Mouse (Mus musculus) liver, embryonic 11.5 days (tissue): Measurements from ENCODE around the gene Ptpre. TPM values are rescaled to one million over a fixed set of nuclear protein-coding genes. Genes with fewer than 3 reads are reported as not detected.
A peak's percentile ranks its signal among the peaks of the same experiment; 100 is the strongest.

Experiments used
- ATAC-seq: fragments of 200-750 bp; cut with Nextera tagmentation; replicated peaks from 2 replicates; pipeline ENCODE4 v1.8.0; 2017; ENCODE audit warnings: moderate number of reproducible peaks, mild to moderate bottlenecking, moderate TSS enrichment, moderate library complexity; ENCODE audit not compliant: low FRiP score
- DNase-seq: peaks from one replicate; pipeline ENCODE4 v3.0.0-alpha.2; 2017; ENCODE audit warnings: low spot score
- H3K27ac ChIP-seq: fragments of 300-500 bp; sonication (generic); 2 replicates; pipeline ENCODE4 v1.5.1; 2014; ENCODE audit warnings: mild to moderate bottlenecking, low read depth, low read length, control low read depth
- H3K27me3 ChIP-seq: fragments of 300-500 bp; sonication (generic); replicated peaks from 2 replicates; pipeline ENCODE4 v1.6.1; 2014; ENCODE audit warnings: low read length, mixed read lengths; ENCODE audit not compliant: control insufficient read depth, insufficient read depth
- H3K36me3 ChIP-seq: fragments of 300-500 bp; sonication (generic); 2 replicates; pipeline ENCODE4 v1.6.1; 2014; ENCODE audit warnings: mild to moderate bottlenecking, low read length, moderate library complexity, mixed read lengths; ENCODE audit not compliant: control insufficient read depth, insufficient read depth
- H3K4me1 ChIP-seq: fragments of 300-500 bp; sonication (generic); replicated peaks from 2 replicates; pipeline ENCODE4 v1.6.1; 2014; ENCODE audit warnings: low read length, mixed read lengths; ENCODE audit not compliant: control insufficient read depth, insufficient read depth
- H3K4me2 ChIP-seq: fragments of 300-500 bp; sonication (generic); 2 replicates; pipeline ENCODE4 v1.6.1; 2014; ENCODE audit warnings: mild to moderate bottlenecking, control low read depth, moderate library complexity
- H3K4me3 ChIP-seq: fragments of 300-500 bp; sonication (generic); 2 replicates; pipeline ENCODE4 v1.5.1; 2014; ENCODE audit warnings: low read depth, low read length, control low read depth
- H3K9ac ChIP-seq: fragments of 300-500 bp; sonication (generic); 2 replicates; pipeline ENCODE4 v1.6.1; 2014; ENCODE audit warnings: low read depth, low read length, control low read depth
- H3K9me3 ChIP-seq: fragments of 300-500 bp; sonication (generic); 2 replicates; pipeline ENCODE4 v1.6.1; 2016; ENCODE audit warnings: low read length, inconsistent platforms, mixed read lengths; ENCODE audit not compliant: control insufficient read depth
- WGBS: fragments of 180-500 bp; shearing (Covaris S2); extraction: QIAGEN DNeasy Blood & Tissue Kit; methylation state at CpG from one replicate; pipeline ENCODE4 v1.1.7; 2014; 5-methylcytosine and 5-hydroxymethylcytosine counted together
- polyA plus RNA-seq: library from polyadenylated mRNA; unstranded; fragments of >200 nt; fragmentation: Nextera tagmentation; extraction: Ambion mirVana; gene quantifications from 2 replicates; pipeline ENCODE4 v1.2.1, GENCODE M21; 2014

Ptpre gene
- polyA plus RNA-seq, 1 experiment from 2014 or later, result 5.4 TPM

DNA sequence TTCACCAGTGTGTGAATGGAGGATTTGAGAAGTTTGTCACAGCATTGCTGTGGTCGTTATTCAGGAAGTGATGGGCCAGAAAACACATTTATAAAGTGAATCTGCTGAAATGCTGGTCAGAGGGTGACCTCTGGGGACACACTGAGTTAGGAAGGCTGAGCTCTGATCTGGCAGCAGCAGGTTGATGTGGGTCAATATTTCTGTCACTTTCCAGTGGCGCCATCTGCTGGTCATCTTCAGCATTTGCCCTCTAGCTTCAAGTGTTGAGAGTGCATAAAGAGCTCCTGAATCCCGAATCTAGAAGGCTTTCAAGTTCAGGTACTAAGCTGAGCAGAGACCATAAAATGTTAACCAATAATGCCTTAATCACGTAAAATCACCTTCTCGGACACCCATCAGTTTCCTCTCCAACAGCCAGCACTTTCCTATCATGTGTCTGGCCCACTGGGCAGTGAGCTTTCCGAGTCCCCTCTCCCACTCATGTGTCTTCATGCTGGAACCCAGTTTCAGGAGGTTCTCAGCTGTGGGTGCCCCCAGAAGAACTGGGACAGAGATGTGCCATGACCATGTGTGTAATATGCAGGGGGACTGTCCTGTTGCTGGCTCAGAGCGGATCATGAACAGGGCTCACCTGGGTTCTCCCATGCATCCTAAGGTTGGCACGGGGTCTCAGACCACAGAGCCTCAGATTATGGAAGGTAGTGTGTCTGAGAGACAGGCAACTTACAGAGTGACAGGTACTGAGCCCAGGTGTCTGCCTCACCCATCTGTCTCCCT, 94.7 kb downstream of the Ptpre start:
- ATAC-seq (peak; percentile 46; the same call in 1 of the 2 replicates), DNase-seq (peak; percentile 57)
- no peak overlapping the region for H3K27ac ChIP-seq
- H3K4me2 ChIP-seq, result no peak overlapping the region
- 56% methylated on average over 8 of the region's 8 CpGs for WGBS
- no peak overlapping the region for H3K9ac ChIP-seq
- H3K27me3 ChIP-seq, result no peaks in the 10 kb centered on the region
- no peaks in the 10 kb centered on the region for H3K36me3 ChIP-seq
- H3K4me1 ChIP-seq, result no peaks in the 10 kb centered on the region
- no peaks in the 10 kb centered on the region for H3K9me3 ChIP-seq
- H3K4me3 ChIP-seq, result no peak overlapping the region

DNA sequence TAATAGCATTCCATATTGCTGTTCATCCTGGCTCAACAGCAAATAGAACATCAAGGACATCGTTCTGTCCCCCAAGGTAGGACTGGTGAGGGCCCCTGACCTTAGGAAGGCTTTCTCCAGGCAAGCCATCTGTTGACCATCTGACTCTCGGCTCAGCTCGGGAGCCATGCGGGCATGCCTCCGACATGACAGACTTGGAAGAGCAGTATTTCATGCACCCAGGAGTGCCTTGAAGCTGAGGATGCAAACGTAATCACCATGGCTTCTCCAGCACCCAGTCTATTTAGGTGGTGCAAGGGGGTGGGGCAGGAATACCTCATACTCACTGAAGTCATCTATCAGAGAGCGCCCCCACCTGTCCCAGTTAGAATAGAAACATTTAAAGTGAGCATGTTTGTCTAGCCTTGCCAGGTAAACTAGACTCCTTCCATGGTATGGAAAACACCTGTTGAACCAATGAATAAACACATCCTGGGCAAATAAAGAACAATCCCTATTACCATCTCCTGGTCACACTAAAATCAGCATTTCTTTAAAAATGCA, 95.5 kb downstream of the Ptpre start:
- 76% methylated on average over 7 of the region's 7 CpGs for WGBS
- Histone ChIP-seq H3K4me3 (no peak overlapping the region), H3K4me1 (no peaks in the 10 kb centered on the region), H3K27ac (no peak overlapping the region), H3K9ac (no peak overlapping the region), H3K36me3 (no peaks in the 10 kb centered on the region), H3K27me3 (no peaks in the 10 kb centered on the region), H3K4me2 (no peak overlapping the region), H3K9me3 (no peaks in the 10 kb centered on the region)
- DNase-seq, result no peak
- ATAC-seq, result no peak

DNA sequence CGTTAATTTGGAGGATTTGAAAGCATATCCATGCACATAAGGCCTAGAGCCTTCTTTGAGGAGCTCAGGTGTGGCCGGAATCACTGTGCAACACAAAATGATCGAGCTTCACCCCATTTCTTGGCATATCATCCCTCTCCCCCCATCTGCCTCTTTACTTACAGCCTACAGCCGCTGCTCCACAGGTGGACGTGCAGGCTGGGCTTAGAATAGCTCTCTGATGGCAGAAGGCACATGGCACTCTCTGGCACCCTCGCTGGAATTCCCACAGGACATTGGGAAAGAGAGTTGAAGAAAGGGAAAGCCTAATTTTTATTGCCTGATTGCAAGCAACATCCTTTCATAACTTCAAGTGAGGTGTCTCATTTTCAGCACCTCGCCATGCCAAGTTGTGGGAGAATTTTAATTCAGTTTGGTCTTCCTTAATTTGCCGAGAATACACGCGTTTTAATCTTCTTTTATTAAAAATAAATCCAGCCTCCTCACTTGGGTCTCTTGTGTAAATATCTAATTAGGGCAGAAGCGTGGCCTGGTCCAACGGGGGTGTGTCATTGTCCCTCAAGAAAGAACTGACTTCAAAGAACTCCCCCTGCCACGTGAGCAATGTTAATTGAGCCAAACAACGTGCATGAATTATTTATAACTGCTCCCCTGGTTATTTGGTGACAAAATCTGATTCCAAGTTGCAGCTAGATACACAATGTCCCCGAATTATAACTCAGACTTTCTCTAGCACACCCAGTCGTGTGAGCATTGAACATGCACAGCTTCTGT, 97.8 kb downstream of the Ptpre start:
- Histone ChIP-seq H3K27me3 (no peaks in the 10 kb centered on the region), H3K4me1 (no peaks in the 10 kb centered on the region), H3K4me2 (no peak overlapping the region), H3K9ac (no peak overlapping the region), H3K9me3 (no peaks in the 10 kb centered on the region), H3K27ac (no peak overlapping the region), H3K36me3 (no peaks in the 10 kb centered on the region), H3K4me3 (no peak overlapping the region)
- WGBS, result 77% methylated on average over 16 of the region's 16 CpGs
- ATAC-seq (no peak), DNase-seq (no peak)

DNA sequence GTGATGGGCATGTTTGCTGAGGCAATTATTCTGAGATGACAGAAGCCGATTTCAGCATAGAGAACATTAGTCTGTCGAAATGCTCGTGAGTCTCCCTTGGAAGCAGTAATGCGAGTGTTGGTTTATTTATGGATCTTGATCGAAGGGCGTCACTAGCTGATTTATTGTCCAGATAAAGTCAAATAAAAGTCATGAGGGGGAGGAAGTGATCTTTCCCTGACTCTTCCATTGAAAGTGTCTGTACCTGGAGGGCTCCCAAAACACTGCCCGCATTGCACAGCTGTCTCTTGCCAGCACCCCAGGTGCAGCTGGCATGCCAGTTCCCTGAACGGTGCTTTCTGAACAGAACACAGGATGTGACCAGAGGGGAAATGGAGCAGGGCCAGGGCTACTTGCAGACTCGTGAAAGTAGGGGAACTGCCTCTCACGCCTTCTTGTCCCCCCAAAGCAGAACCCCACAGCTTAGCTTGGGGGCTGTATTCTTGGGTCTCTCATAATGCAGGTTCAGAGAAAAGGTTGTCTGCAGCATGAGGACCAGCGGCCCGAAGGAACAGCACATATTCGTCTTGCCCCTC, 100.2 kb downstream of the Ptpre start:
- DNase-seq (no peak), ATAC-seq (no peak)
- no peak overlapping the region for H3K9ac ChIP-seq
- no peaks in the 10 kb centered on the region for H3K36me3 ChIP-seq
- no peak overlapping the region for H3K27ac ChIP-seq
- H3K27me3 ChIP-seq, result no peaks in the 10 kb centered on the region
- H3K9me3 ChIP-seq, result no peaks in the 10 kb centered on the region
- H3K4me2 ChIP-seq, result no peak overlapping the region
- WGBS, result 77% methylated on average over 13 of the region's 13 CpGs
- no peak overlapping the region for H3K4me3 ChIP-seq
- no peaks in the 10 kb centered on the region for H3K4me1 ChIP-seq

DNA sequence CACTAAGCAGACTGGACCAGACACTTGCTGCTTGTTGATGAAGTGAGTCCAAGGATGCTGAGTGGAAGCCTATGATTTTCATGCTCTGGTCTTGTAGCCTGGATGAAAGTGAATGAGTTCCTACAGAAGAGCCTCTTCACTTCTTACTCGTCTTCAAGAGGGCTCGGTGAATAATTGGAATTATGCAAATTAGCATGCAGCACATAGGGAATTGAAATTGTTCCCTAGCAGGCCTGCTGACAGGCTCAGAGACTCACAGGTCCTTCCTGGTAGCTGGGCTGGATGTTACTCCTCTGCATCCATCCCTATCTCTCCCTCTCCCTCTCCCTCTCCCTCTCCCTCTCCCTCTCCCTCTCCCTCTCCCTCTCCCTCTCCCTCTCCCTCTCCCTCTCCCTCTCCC, 102.1 kb downstream of the Ptpre start:
- Histone ChIP-seq H3K4me1 (no peaks in the 10 kb centered on the region), H3K9me3 (no peaks in the 10 kb centered on the region), H3K4me2 (no peak overlapping the region), H3K36me3 (no peaks in the 10 kb centered on the region), H3K27me3 (no peaks in the 10 kb centered on the region), H3K9ac (no peak overlapping the region), H3K27ac (no peak overlapping the region), H3K4me3 (no peak overlapping the region)
- WGBS, result 57% methylated on average over 2 of the region's 2 CpGs
- DNase-seq, result no peak
- no peak for ATAC-seq

DNA sequence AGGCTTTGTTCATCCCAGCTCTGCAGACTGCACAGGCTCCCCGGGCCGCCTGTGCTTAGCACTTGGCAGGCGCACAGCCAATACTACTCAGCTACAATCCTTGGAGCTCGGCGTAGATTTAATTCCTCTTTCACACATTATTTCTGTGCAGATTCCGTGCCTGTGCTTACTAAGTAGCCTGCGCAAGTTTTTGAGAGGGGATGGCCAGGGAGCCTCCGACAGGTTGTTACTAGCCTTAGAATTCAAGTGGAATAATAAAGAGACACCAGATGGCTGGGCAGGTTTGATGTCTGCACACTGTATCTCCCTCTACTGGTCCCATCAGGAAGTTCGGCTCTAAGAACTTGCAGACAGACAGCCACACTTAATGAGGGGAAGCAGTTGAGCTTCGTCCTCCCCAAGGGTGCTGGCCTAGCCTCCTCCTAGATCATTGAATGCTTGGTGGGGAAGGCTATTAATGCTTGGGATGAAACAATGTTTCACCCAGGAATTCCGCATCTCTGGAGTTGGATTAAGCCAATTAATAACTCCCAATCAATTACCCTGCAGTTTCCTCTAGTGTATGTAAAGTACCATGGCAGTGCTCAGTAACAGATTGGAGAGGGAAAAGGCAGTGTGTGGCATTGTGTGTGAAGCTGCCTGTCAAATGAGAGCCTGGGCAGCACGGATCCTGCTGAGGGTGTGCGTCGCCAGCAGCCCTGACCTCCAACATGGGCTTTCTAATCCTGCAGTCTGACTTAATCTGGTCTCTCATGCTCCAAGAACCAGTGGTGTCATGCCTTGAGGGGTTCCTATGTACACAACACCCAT, 104.6 kb downstream of the Ptpre start:
- ATAC-seq, result no peak
- H3K9me3 ChIP-seq, result no peaks in the 10 kb centered on the region
- H3K27me3 ChIP-seq, result no peaks in the 10 kb centered on the region
- 70% methylated on average over 14 of the region's 14 CpGs for WGBS
- H3K27ac ChIP-seq, result no peak overlapping the region
- no peak overlapping the region for H3K4me3 ChIP-seq
- no peak overlapping the region for H3K9ac ChIP-seq
- no peaks in the 10 kb centered on the region for H3K36me3 ChIP-seq
- no peak overlapping the region for H3K4me2 ChIP-seq
- H3K4me1 ChIP-seq, result no peaks in the 10 kb centered on the region
- DNase-seq, result no peak

DNA sequence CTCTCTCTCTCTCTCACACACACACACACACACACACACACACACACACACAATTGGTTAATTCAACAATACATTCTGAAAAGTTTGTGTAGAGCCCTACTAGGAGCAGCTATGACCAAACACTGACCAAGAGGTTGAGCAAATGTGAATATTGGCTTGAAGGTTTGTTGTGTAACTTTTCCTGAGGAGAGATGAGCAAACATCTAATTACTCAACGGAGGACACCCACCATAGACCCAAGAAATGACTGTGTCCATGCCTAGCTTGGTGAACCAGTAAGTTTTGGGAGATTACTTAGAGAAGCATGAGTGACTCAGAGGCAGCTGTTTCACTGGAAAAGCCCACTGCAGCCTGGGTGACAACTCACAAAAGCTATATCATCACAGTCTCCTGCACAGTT, 107.2 kb downstream of the Ptpre start:
- ATAC-seq (no peak), DNase-seq (no peak)
- H3K4me2 ChIP-seq, result no peak overlapping the region
- H3K4me1 ChIP-seq, result no peaks in the 10 kb centered on the region
- no peaks in the 10 kb centered on the region for H3K36me3 ChIP-seq
- no peak overlapping the region for H3K4me3 ChIP-seq
- H3K27me3 ChIP-seq, result no peaks in the 10 kb centered on the region
- no peak overlapping the region for H3K9ac ChIP-seq
- no peaks in the 10 kb centered on the region for H3K9me3 ChIP-seq
- no peak overlapping the region for H3K27ac ChIP-seq
- 84% methylated on average over 1 of the region's 1 CpGs for WGBS

DNA sequence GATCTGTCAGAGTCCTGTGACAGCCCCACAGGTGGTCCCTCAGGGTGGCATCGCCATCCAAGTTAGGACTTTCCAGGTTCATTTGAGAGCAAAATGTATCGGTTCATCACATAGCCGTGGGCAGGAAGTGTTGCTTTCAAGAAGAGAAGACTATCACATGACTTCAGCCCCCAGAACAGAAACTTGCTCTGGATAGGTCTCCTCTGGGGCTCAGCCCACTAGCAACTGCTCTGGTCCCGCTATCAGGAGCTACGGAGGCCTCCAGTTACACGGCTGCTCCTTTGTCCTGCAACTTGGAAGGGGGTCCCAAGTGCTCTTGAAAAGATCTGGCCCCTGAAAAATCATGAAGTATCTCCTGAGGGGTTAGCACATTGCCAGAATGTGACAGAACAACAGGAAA, 109.7 kb downstream of the Ptpre start:
- ATAC-seq (no peak), DNase-seq (no peak)
- Histone ChIP-seq H3K9ac (no peak overlapping the region), H3K36me3 (no peaks in the 10 kb centered on the region), H3K27me3 (no peaks in the 10 kb centered on the region), H3K4me3 (no peak overlapping the region), H3K4me1 (no peaks in the 10 kb centered on the region), H3K27ac (no peak overlapping the region), H3K4me2 (no peak overlapping the region), H3K9me3 (no peaks in the 10 kb centered on the region)
- WGBS, result 87% methylated on average over 6 of the region's 6 CpGs
